Mouse (Mus musculus) neural tube, embryonic 11.5 days (tissue): ENCODE measurements around the gene Sh3bgr. TPM values are rescaled to one million over a fixed set of nuclear protein-coding genes. Genes with fewer than 3 reads are reported as not detected.

Source experiments
- ATAC-seq: fragments of 200-750 bp; cut with Nextera tagmentation; 2 replicates; pipeline ENCODE4 v1.8.0; 2017; ENCODE audit warnings: moderate number of reproducible peaks, mild to moderate bottlenecking, moderate TSS enrichment, moderate library complexity; ENCODE audit not compliant: insufficient read depth, low FRiP score, low TSS enrichment
- DNase-seq: peaks from one replicate; pipeline ENCODE4 v3.0.0-alpha.2; 2015; ENCODE audit warnings: low spot score
- H3K27ac ChIP-seq: fragments of 300-500 bp; sonication (generic); 2 replicates; pipeline ENCODE4 v1.5.1; 2014; ENCODE audit warnings: low read depth, mild to moderate bottlenecking, low read length
- H3K27me3 ChIP-seq: fragments of 300-500 bp; sonication (generic); 2 replicates; pipeline ENCODE4 v1.6.1; 2014; ENCODE audit warnings: mild to moderate bottlenecking, low read length, mixed read lengths; ENCODE audit not compliant: control insufficient read depth, insufficient read depth
- H3K36me3 ChIP-seq: fragments of 300-500 bp; sonication (generic); 2 replicates; pipeline ENCODE4 v1.6.1; 2014; ENCODE audit warnings: mild to moderate bottlenecking, low read length, moderate library complexity, mixed read lengths; ENCODE audit not compliant: control insufficient read depth, insufficient read depth
- H3K4me1 ChIP-seq: fragments of 300-500 bp; sonication (generic); 2 replicates; pipeline ENCODE4 v1.6.1; 2014; ENCODE audit warnings: low read length, mixed read lengths; ENCODE audit not compliant: control insufficient read depth, insufficient read depth
- H3K4me2 ChIP-seq: fragments of 300-500 bp; sonication (generic); 2 replicates; pipeline ENCODE4 v1.6.1; 2014; ENCODE audit warnings: low read depth, mild to moderate bottlenecking, moderate library complexity
- H3K4me3 ChIP-seq: fragments of 300-500 bp; sonication (generic); 2 replicates; pipeline ENCODE4 v1.5.1; 2014; ENCODE audit warnings: low read depth, low read length
- H3K9ac ChIP-seq: fragments of 300-500 bp; sonication (generic); 2 replicates; pipeline ENCODE4 v1.6.1; 2014; ENCODE audit warnings: mild to moderate bottlenecking, low read length
- H3K9me3 ChIP-seq: fragments of 300-500 bp; sonication (generic); 2 replicates; pipeline ENCODE4 v1.6.1; 2016; ENCODE audit warnings: low read length; ENCODE audit not compliant: control insufficient read depth
- WGBS: fragments of 180-500 bp; shearing (Covaris S2); extraction: QIAGEN DNeasy Blood & Tissue Kit; methylation state at CpG from one replicate; pipeline ENCODE4 v1.1.7; 2014; 5-methylcytosine and 5-hydroxymethylcytosine counted together
- polyA plus RNA-seq: library from polyadenylated mRNA; unstranded; fragments of >200 nt; fragmentation: Nextera tagmentation; extraction: Ambion mirVana; gene quantifications from 2 replicates; pipeline ENCODE4 v1.2.1, GENCODE M21; 2014

Sh3bgr gene
- polyA plus RNA-seq, 1 experiment from 2014 or later: 4.4 TPM

DNA sequence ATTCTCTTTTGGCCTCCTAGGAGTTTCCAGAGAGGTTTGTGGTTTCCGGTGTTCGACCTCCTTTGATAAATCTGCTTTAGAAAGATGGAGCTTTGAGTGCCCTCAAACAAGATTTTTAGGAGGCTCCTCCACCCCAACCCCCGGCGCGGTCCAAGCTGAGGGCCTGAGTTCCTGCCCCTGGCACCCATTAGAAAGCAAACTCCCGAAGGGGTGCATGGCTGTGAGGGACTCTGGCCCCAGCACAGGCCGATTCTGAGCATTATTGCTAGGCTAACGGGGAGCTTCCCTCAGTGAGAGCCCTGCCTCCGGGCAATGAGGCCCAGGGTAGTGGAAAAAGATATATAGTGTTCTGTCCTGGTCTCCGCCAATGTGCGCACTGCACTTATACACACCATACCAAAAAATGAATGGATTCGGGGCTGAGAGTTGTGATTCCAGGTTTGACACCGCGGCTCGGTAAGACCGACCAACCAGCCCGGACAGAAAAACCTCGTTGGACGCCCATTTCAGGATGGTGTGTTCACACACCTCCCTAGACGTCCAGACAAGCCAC lies 40.4 kb upstream of the Sh3bgr start:
- DNase-seq (peak; percentile 18), ATAC-seq (no peak)
- peaks cover 8% of the 10 kb centered on the region for H3K4me1 ChIP-seq
- H3K9me3 ChIP-seq: no peaks in the 10 kb centered on the region
- H3K4me3 ChIP-seq: no peak overlapping the region; the same call in 1 of the 2 replicates
- WGBS: 81% methylated on average over 20 of the region's 20 CpGs
- peak overlapping the region; percentile 97 for H3K4me2 ChIP-seq
- no peaks in the 10 kb centered on the region for H3K27me3 ChIP-seq
- H3K36me3 ChIP-seq: no peaks in the 10 kb centered on the region
- no peak overlapping the region for H3K27ac ChIP-seq
- peak overlapping the region; percentile 91 for H3K9ac ChIP-seq

DNA sequence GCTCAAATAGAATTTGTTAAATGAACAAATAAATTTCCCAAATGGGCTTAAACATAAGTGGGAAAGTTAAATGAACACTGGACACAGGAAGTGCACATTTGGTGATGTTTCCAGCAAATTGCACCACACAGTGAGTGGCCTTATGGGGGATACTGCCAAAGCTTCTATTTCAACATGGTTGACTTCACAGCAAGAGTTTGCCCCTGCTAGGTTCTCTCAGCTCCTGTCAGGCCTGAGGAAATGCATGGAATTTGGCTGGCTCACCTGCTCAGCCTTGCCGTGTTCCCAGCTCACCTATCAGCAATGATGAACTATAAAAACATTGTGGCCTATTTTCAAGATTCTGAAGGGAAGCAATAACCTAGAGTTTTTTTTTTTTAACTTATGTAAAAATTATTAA lies 39.3 kb upstream of the Sh3bgr start:
- Histone ChIP-seq H3K4me1 (peaks cover 8% of the 10 kb centered on the region), H3K4me3 (no peak overlapping the region), H3K4me2 (no peak overlapping the region), H3K9ac (no peak overlapping the region), H3K27me3 (no peaks in the 10 kb centered on the region), H3K27ac (no peak overlapping the region), H3K36me3 (no peaks in the 10 kb centered on the region), H3K9me3 (no peaks in the 10 kb centered on the region)
- 85% methylated on average over 1 of the region's 1 CpGs for WGBS
- DNase-seq: no peak
- ATAC-seq: no peak

DNA sequence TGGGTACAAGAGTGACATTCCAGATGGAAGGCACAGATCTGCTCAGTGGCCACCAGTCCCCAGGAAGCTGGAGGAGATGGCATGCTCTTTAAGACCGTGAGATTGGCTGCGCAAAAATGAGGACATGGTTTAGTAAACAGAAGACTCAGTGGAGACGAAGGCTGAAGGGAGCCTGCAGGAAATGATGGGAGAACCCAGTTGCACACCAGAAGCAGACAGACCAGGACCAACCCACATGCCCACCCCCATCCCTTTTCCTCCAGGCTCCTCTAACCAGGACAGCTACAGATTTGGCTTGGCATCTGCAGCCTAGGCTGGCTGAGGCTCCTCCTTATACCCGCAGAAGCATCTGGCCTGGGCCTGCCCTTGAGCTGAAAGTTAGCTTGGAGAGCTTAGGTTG lies 38.9 kb upstream of the Sh3bgr start:
- Histone ChIP-seq H3K27me3 (no peaks in the 10 kb centered on the region), H3K36me3 (no peaks in the 10 kb centered on the region), H3K4me3 (no peak overlapping the region), H3K4me1 (peaks cover 8% of the 10 kb centered on the region), H3K9me3 (no peaks in the 10 kb centered on the region), H3K4me2 (no peak overlapping the region), H3K27ac (no peak overlapping the region), H3K9ac (no peak overlapping the region)
- ATAC-seq (no peak), DNase-seq (no peak)
- 94% methylated on average over 4 of the region's 4 CpGs for WGBS

DNA sequence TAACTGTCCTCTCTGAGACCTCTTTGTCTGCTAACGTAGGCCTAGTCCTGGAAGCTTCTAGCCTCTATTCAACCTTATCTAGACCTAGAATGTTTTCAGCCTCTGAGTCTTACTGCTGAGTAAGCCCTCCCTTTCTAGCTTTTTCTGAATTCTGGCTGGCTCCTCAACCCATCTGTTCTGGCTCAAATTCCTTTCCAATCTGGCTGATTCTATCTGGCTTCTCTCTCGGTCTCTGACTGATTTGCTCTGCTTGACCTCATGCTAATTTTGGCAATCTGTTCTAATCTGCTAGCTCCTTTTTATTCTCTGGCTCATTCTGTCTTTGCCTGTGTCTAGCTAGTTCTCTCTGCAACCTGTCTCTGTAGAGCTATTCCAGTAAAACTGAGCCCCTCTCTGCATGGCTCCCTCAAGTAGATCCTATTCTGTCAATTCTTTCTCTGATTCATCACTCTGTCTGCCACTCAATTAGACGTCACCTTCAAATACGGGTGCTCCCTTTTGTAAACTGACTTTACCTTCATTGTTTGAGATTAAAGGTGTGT lies 34.5 kb upstream of the Sh3bgr start:
- ATAC-seq (no peak), DNase-seq (no peak)
- H3K9me3 ChIP-seq: no peaks in the 10 kb centered on the region
- no peak overlapping the region for H3K27ac ChIP-seq
- no peak overlapping the region for H3K4me2 ChIP-seq
- WGBS: 86% methylated on average over 4 of the region's 4 CpGs
- H3K9ac ChIP-seq: no peak overlapping the region
- H3K27me3 ChIP-seq: no peaks in the 10 kb centered on the region
- no peaks in the 10 kb centered on the region for H3K36me3 ChIP-seq
- no peak overlapping the region for H3K4me3 ChIP-seq
- no peaks in the 10 kb centered on the region for H3K4me1 ChIP-seq

DNA sequence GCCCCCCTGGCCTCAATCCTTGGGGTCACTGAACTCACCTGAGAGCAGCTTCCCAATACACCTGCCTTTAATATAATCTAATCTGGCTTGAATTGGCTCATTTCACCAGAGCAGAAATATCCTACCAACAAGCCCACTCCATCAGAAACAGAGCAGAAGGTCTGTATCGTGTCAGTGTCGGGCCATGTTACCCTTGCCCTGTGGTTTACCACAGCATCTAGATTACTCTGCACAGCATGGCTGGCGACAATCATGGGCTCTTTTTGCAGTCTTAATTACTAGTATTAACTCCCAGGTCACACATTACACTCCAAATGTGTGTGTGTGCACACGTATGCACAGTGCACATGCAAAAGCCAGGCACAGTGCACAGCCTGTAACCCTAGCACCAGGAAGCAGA lies 31.4 kb upstream of the Sh3bgr start:
- no peak overlapping the region for H3K4me3 ChIP-seq
- no peak for DNase-seq
- no peaks in the 10 kb centered on the region for H3K4me1 ChIP-seq
- no peak overlapping the region for H3K9ac ChIP-seq
- H3K27me3 ChIP-seq: no peaks in the 10 kb centered on the region
- H3K9me3 ChIP-seq: no peaks in the 10 kb centered on the region
- no peak overlapping the region for H3K27ac ChIP-seq
- ATAC-seq: no peak
- WGBS: 94% methylated on average over 4 of the region's 4 CpGs
- no peak overlapping the region for H3K4me2 ChIP-seq
- H3K36me3 ChIP-seq: no peaks in the 10 kb centered on the region

DNA sequence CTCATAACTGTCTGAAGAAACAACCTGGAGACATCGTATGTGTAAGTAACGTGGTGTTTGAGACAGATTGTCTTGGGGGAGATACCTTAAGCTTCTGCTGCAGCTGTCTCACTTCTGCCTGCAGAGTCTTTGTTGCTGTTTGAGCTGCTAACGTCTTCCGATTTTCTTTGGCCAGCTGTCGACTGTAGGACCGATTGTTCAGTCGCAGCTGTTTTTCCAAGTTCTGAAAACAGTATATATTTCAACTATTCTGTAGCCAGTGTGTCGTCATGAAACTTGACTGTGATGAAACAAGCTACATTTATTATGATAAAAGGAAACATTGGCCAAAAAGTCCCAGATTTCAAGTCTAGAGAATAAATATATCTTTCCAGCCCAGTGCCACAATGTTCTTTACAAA lies 26.6 kb upstream of the Sh3bgr start:
- 84% methylated on average over 8 of the region's 8 CpGs for WGBS

DNA sequence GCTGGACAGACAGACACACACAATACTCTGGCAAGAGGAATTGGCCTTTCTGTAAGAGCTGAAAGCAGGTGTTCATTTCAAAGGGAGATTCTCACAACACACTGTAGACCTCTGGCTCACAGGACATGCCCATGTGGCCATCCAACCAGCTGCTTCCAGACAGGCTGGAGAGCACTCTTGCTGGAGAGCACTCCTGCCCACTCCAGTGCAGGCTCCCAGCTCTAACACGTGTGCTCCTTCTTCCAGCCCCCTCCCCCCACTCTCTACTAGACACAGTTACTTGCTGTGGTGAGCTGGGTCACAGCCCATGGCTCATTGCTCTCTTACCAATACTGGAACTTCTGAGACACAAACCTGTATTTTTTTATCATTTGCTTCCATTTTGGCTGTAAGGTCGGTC lies 24.9 kb upstream of the Sh3bgr start:
- no peak for ATAC-seq
- 41% methylated on average over 2 of the region's 2 CpGs for WGBS
- no peaks in the 10 kb centered on the region for H3K4me1 ChIP-seq

More for the DNA sequence above, 26.6 kb upstream of the Sh3bgr start:
- no peak overlapping the region for H3K4me2 ChIP-seq
- no peak overlapping the region for H3K27ac ChIP-seq
- H3K27me3 ChIP-seq: no peaks in the 10 kb centered on the region
- no peaks in the 10 kb centered on the region for H3K4me1 ChIP-seq
- H3K9ac ChIP-seq: no peak overlapping the region
- no peaks in the 10 kb centered on the region for H3K36me3 ChIP-seq
- no peaks in the 10 kb centered on the region for H3K9me3 ChIP-seq
- ATAC-seq (no peak), DNase-seq (no peak)
- H3K4me3 ChIP-seq: no peak overlapping the region

DNA sequence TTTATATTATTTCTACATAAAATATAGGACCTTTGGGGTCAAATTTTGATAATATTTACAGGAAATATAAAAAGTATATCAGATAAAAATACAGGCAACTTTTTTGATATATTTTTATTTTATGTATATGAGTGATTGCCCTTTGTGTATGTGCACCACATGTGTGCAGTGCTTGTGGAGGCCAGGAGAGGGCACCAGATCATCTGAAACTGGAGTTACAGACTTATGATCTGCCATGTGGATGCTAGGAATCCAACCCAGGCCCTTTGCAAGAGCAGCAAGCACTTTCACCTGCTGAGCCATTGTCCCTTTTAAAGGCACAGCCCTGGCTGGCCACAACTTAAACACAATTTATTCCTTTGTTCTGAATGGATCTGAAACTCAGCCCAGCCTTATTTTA lies 21.1 kb upstream of the Sh3bgr start:
- H3K9me3 ChIP-seq: no peaks in the 10 kb centered on the region
- no peaks in the 10 kb centered on the region for H3K4me1 ChIP-seq
- H3K4me3 ChIP-seq: no peak overlapping the region
- H3K9ac ChIP-seq: no peak overlapping the region
- H3K4me2 ChIP-seq: no peak overlapping the region
- ATAC-seq: no peak
- H3K27ac ChIP-seq: no peak overlapping the region
- H3K36me3 ChIP-seq: no peaks in the 10 kb centered on the region
- no peaks in the 10 kb centered on the region for H3K27me3 ChIP-seq
- DNase-seq: no peak

More for the DNA sequence above, 24.9 kb upstream of the Sh3bgr start:
- H3K9ac ChIP-seq: no peak overlapping the region
- peak; percentile 23 for DNase-seq
- no peaks in the 10 kb centered on the region for H3K9me3 ChIP-seq
- H3K27ac ChIP-seq: no peak overlapping the region
- H3K4me2 ChIP-seq: no peak overlapping the region
- H3K36me3 ChIP-seq: no peaks in the 10 kb centered on the region
- no peaks in the 10 kb centered on the region for H3K27me3 ChIP-seq
- no peak overlapping the region for H3K4me3 ChIP-seq

DNA sequence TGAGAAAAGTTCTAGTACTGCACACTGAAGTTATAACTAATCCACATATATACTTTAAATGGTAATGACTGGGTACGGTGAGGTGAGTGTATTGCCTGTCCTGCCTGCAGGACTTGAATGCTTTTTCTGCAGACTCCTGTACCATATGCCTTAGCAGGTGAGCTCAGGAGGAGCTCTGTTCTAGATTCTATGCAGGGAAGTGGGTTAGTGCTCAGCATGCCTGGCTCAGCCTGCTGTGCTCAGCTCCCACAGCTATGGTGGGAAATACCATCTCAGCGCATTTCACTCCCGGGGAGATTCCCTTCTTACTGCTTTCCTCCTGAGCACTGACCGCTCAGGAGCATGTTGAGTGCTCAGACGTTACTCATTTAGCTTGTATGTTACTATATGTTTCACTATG lies 12.6 kb upstream of the Sh3bgr start:
- Histone ChIP-seq H3K36me3 (no peaks in the 10 kb centered on the region), H3K9ac (no peak overlapping the region), H3K9me3 (no peaks in the 10 kb centered on the region), H3K4me2 (no peak overlapping the region), H3K4me3 (no peak overlapping the region), H3K4me1 (peaks cover 3% of the 10 kb centered on the region; the same call in 1 of the 2 replicates), H3K27me3 (no peaks in the 10 kb centered on the region), H3K27ac (no peak overlapping the region)
- DNase-seq: no peak
- no peak for ATAC-seq
- 83% methylated on average over 5 of the region's 5 CpGs for WGBS
